Mouse (Mus musculus) myocyte (in vitro differentiated cells): ENCODE results near the gene Atf7. TPM values are rescaled to one million over a fixed set of nuclear protein-coding genes. Genes with fewer than 3 reads are reported as not detected.

Source experiments
- H3K27me3 ChIP-seq: one replicate; pipeline ENCODE4 v1.6.1; 2011; ENCODE audit not compliant: control insufficient read depth, insufficient read depth, insufficient read length
- H3K36me3 ChIP-seq: one replicate; pipeline ENCODE4 v1.6.1; 2011; ENCODE audit not compliant: control insufficient read depth, insufficient read depth
- H3K4me2 ChIP-seq: one replicate; pipeline ENCODE4 v1.6.1; 2011; ENCODE audit warnings: low read depth, control low read depth
- H3K4me3 ChIP-seq: one replicate; pipeline ENCODE4 v1.5.1; 2011; ENCODE audit warnings: mild to moderate bottlenecking, control low read depth, moderate library complexity
- H3K79me2 ChIP-seq: one replicate; pipeline ENCODE4 v1.6.1; 2011; ENCODE audit not compliant: control insufficient read depth, insufficient read depth
- H3ac ChIP-seq: one replicate; pipeline ENCODE4 v1.6.1; 2011; ENCODE audit not compliant: control insufficient read depth, insufficient read length
- CEBPB ChIP-seq: IDR thresholded peaks from 2 replicates; pipeline ENCODE4 v1.6.1; 2011; ENCODE audit warnings: mild to moderate bottlenecking, moderate library complexity; ENCODE audit not compliant: poor library complexity, insufficient read depth, severe bottlenecking
- E2F4 ChIP-seq: IDR thresholded peaks from one replicate; pipeline ENCODE4 v1.6.1; 2011; ENCODE audit warnings: mild to moderate bottlenecking, control low read depth, moderate library complexity; ENCODE audit not compliant: insufficient read depth
- MAX ChIP-seq: IDR thresholded peaks from one replicate; pipeline ENCODE4 v1.6.1; 2011; ENCODE audit warnings: low read depth, mild to moderate bottlenecking, control low read depth
- MYOD1 ChIP-seq, 3 experiments: IDR thresholded peaks; one replicate each; pipeline ENCODE4 v1.6.1; 2011; ENCODE audit warnings: control low read depth in 2 of 3, low read depth in 2 of 3, mild to moderate bottlenecking in 2 of 3, moderate library complexity in 1 of 3; ENCODE audit not compliant: insufficient read length in 2 of 3, control insufficient read depth in 1 of 3
- MYOG ChIP-seq, 3 experiments: IDR thresholded peaks; one replicate each; pipeline ENCODE4 v1.6.1; 2011; ENCODE audit warnings: control low read depth in 2 of 3, low read depth in 2 of 3, mild to moderate bottlenecking in 2 of 3; ENCODE audit not compliant: insufficient read length in 2 of 3, control insufficient read depth in 1 of 3, insufficient read depth in 1 of 3
- POLR2A ChIP-seq: IDR thresholded peaks from one replicate; pipeline ENCODE4 v1.6.1; 2011; ENCODE audit warnings: low read depth, mild to moderate bottlenecking, control low read depth, moderate library complexity; ENCODE audit not compliant: insufficient read length
- POLR2AphosphoS2 ChIP-seq: IDR thresholded peaks from one replicate; pipeline ENCODE4 v1.6.1; 2011; ENCODE audit warnings: low read depth, control low read depth; ENCODE audit not compliant: insufficient read length
- REST ChIP-seq: IDR thresholded peaks from one replicate; pipeline ENCODE4 v1.6.1; 2011; ENCODE audit warnings: mild to moderate bottlenecking, control low read depth, moderate library complexity; ENCODE audit not compliant: insufficient read depth, insufficient read length
- SRF ChIP-seq: IDR thresholded peaks from one replicate; pipeline ENCODE4 v1.6.1; 2011; ENCODE audit warnings: low read depth; ENCODE audit not compliant: control insufficient read depth, insufficient read length
- TCF12 ChIP-seq: IDR thresholded peaks from one replicate; pipeline ENCODE4 v1.6.1; 2011; ENCODE audit warnings: mild to moderate bottlenecking, control low read depth; ENCODE audit not compliant: poor library complexity, insufficient read depth, severe bottlenecking
- TCF3 ChIP-seq: IDR thresholded peaks from one replicate; pipeline ENCODE4 v1.6.1; 2011; ENCODE audit warnings: low read depth, control low read depth; ENCODE audit not compliant: insufficient read length
- USF1 ChIP-seq: IDR thresholded peaks from one replicate; pipeline ENCODE4 v1.6.1; 2011; ENCODE audit warnings: low read depth, mild to moderate bottlenecking, control low read depth, moderate library complexity
- polyA plus RNA-seq: library from polyadenylated mRNA; unstranded; fragments of >200 nt; fragmentation: generic; extraction: Trizol; gene quantifications from one replicate; pipeline ENCODE4 v1.2.1, GENCODE M21; 2012; ENCODE audit warnings: missing spikeins

Gene Atf7
- polyA plus RNA-seq, 1 experiment, result 33.7 TPM

GRCm38 (mm10) chr15:102557580-102557979, 67.7 kb downstream of the Atf7 start:
- Histone ChIP-seq H3K4me3 (no peak overlapping the region), H3K4me2 (no peak overlapping the region), H3K79me2 (no peaks in the 10 kb centered on the region), H3K27me3 (no peaks in the 10 kb centered on the region), H3K36me3 (peaks cover 53% of the 10 kb centered on the region), H3ac (no peak overlapping the region)
- TF ChIP-seq POLR2A, result no peak
- TF ChIP-seq MYOD1 (IDR thresholded peaks at IDR 0.05; ENCODE audit: control insufficient read depth in 1 of 3, insufficient read length in 2 of 3, low read depth in 2 of 3), result no peak
- no peak for TF ChIP-seq TCF3
- no peak for TF ChIP-seq CEBPB
- TF ChIP-seq MAX, result no peak
- TF ChIP-seq SRF, result no peak
- TF ChIP-seq REST, result no peak
- TF ChIP-seq USF1, result no peak
- TF ChIP-seq TCF12, result no peak
- TF ChIP-seq POLR2AphosphoS2, result no peak
- TF ChIP-seq MYOG (IDR thresholded peaks at IDR 0.05; ENCODE audit: control insufficient read depth in 1 of 3, insufficient read depth in 1 of 3, insufficient read length in 2 of 3, low read depth in 2 of 3), result no peak
- TF ChIP-seq E2F4, result no peak

GRCm38 (mm10) chr15:102555581-102555980, 69.7 kb downstream of the Atf7 start:
- no peaks in the 10 kb centered on the region for H3K79me2 ChIP-seq
- no peak overlapping the region for H3ac ChIP-seq
- H3K36me3 ChIP-seq, result peaks cover 58% of the 10 kb centered on the region
- no peak for TF ChIP-seq REST
- TF ChIP-seq SRF, result no peak
- no peak for TF ChIP-seq POLR2AphosphoS2
- TF ChIP-seq TCF3, result no peak
- no peak for TF ChIP-seq USF1
- TF ChIP-seq TCF12, result no peak
- TF ChIP-seq MAX, result no peak
- no peak for TF ChIP-seq E2F4
- no peak for TF ChIP-seq MYOG (IDR thresholded peaks at IDR 0.05; ENCODE audit: control insufficient read depth in 1 of 3, insufficient read depth in 1 of 3, insufficient read length in 2 of 3, low read depth in 2 of 3)
- TF ChIP-seq CEBPB, result no peak
- H3K27me3 ChIP-seq, result no peaks in the 10 kb centered on the region
- no peak overlapping the region for H3K4me2 ChIP-seq
- no peak overlapping the region for H3K4me3 ChIP-seq

- Histone ChIP-seq H3K4me3 (no peak overlapping the region), H3ac (no peak overlapping the region), H3K79me2 (no peaks in the 10 kb centered on the region), H3K27me3 (no peaks in the 10 kb centered on the region), H3K36me3 (peaks cover 61% of the 10 kb centered on the region), H3K4me2 (no peak overlapping the region)
- no peak for TF ChIP-seq TCF3
- TF ChIP-seq MYOD1 (IDR thresholded peaks at IDR 0.05; ENCODE audit: control insufficient read depth in 1 of 3, insufficient read length in 2 of 3, low read depth in 2 of 3), result no peak
- no peak for TF ChIP-seq TCF12
- TF ChIP-seq MYOG (IDR thresholded peaks at IDR 0.05; ENCODE audit: control insufficient read depth in 1 of 3, insufficient read depth in 1 of 3, insufficient read length in 2 of 3, low read depth in 2 of 3), result no peak
- no peak for TF ChIP-seq E2F4
- no peak for TF ChIP-seq CEBPB
- no peak for TF ChIP-seq POLR2A
- no peak for TF ChIP-seq REST
- TF ChIP-seq SRF, result no peak
- no peak for TF ChIP-seq MAX
- no peak for TF ChIP-seq POLR2AphosphoS2
- no peak for TF ChIP-seq USF1
Observed at GRCm38 (mm10) chr15:102552599-102552998, 72.7 kb downstream of the Atf7 start.

GRCm38 (mm10) chr15:102547478-102547877, 77.8 kb downstream of the Atf7 start:
- Histone ChIP-seq H3K4me3 (no peak overlapping the region), H3K27me3 (no peaks in the 10 kb centered on the region), H3ac (no peak overlapping the region), H3K4me2 (no peak overlapping the region), H3K79me2 (no peaks in the 10 kb centered on the region), H3K36me3 (peaks cover 64% of the 10 kb centered on the region)
- TF ChIP-seq MYOD1 (IDR thresholded peaks at IDR 0.05; ENCODE audit: control insufficient read depth in 1 of 3, insufficient read length in 2 of 3, low read depth in 2 of 3) (no peak), TCF3 (no peak), USF1 (no peak), MAX (no peak), REST (no peak), POLR2A (no peak), SRF (no peak), TCF12 (no peak), POLR2AphosphoS2 (no peak), E2F4 (no peak), MYOG (IDR thresholded peaks at IDR 0.05; ENCODE audit: control insufficient read depth in 1 of 3, insufficient read depth in 1 of 3, insufficient read length in 2 of 3, low read depth in 2 of 3) (no peak), CEBPB (no peak)
